Mouse (Mus musculus) gastrocnemius, postnatal 4 days (tissue): ENCODE measurements at regions not wholly inside any gene's neighbourhood (a gene's known extent, or its start where the extent isn't known, plus 50 kb on each side); places are given as distances from the start of the nearest gene placed in this dataset.
"Not testable (repeated sequence)": the region's sequence is repeated elsewhere in the genome, so short reads cannot be mapped to it uniquely, and the experiment has no call there.

Experiments
- DNase-seq, 2 experiments: peaks; one replicate each; pipeline ENCODE4 v3.0.0; 2021 to 2022; ENCODE audit warnings: low spot score in 2 of 2, mixed read lengths in 2 of 2

- DNase-seq: no peak
Observed at GRCm38 (mm10) chr9:115764136-115764535, 145.1 kb upstream of the Gadl1 start.

GRCm38 (mm10) chr9:115766471-115766870, 142.8 kb upstream of the Gadl1 start:
- no peak for DNase-seq

GRCm38 (mm10) chr9:115775112-115775511, 134.1 kb upstream of the Gadl1 start:
- no peak for DNase-seq

GRCm38 (mm10) chr9:115775858-115776257, 133.4 kb upstream of the Gadl1 start:
- no peak for DNase-seq

- no peak for DNase-seq
Observed at GRCm38 (mm10) chr9:115777097-115777864, 132.0 kb upstream of the Gadl1 start.

- DNase-seq: no peak
Observed at GRCm38 (mm10) chr9:115778862-115779261, 130.4 kb upstream of the Gadl1 start.

- DNase-seq: no peak
Observed at GRCm38 (mm10) chr9:115799330-115799729, 109.9 kb upstream of the Gadl1 start.

GRCm38 (mm10) chr9:115800624-115801023, 108.6 kb upstream of the Gadl1 start:
- no peak for DNase-seq

- no peak for DNase-seq
Observed at GRCm38 (mm10) chr9:115803071-115803470, 106.2 kb upstream of the Gadl1 start.

GRCm38 (mm10) chr9:115805224-115805623, 104.0 kb upstream of the Gadl1 start:
- no peak for DNase-seq

GRCm38 (mm10) chr9:115806018-115806702, 103.1 kb upstream of the Gadl1 start:
- DNase-seq: no peak

GRCm38 (mm10) chr9:115840186-115840585, 69.1 kb upstream of the Gadl1 start:
- DNase-seq: no peak

- DNase-seq: no peak
Observed at GRCm38 (mm10) chr9:115840791-115841190, 68.5 kb upstream of the Gadl1 start.

- no peak for DNase-seq
Observed at GRCm38 (mm10) chr9:115841684-115842083, 67.6 kb upstream of the Gadl1 start.

GRCm38 (mm10) chr9:115844340-115844739, 64.9 kb upstream of the Gadl1 start:
- no peak for DNase-seq

- no peak for DNase-seq
Observed at GRCm38 (mm10) chr9:115845091-115845490, 64.2 kb upstream of the Gadl1 start.

GRCm38 (mm10) chr9:115847289-115848074, 61.8 kb upstream of the Gadl1 start:
- DNase-seq: no peak

- DNase-seq: not testable (repeated sequence)
Observed at GRCm38 (mm10) chr9:115853210-115853842, 55.9 kb upstream of the Gadl1 start.

GRCm38 (mm10) chr9:115857301-115857700, 52.0 kb upstream of the Gadl1 start:
- no peak for DNase-seq

GRCm38 (mm10) chr9:115858848-115859247, 50.4 kb upstream of the Gadl1 start:
- DNase-seq: no peak
